Mouse (Mus musculus) hindbrain, embryonic 10.5 days (tissue): ENCODE results near the gene Gm21748. TPM values are rescaled to one million over a fixed set of nuclear protein-coding genes. Genes with fewer than 3 reads are reported as not detected.
"Not testable (repeated sequence)": the region's sequence is repeated elsewhere in the genome, so short reads cannot be mapped to it uniquely, and the experiment has no call there.

ENCODE experiments used
- DNase-seq: peaks from one replicate; pipeline ENCODE4 v3.0.0-alpha.2; 2017; ENCODE audit warnings: low spot score
- H3K27ac ChIP-seq: fragments of 300-500 bp; sonication (generic); 2 replicates; pipeline ENCODE4 v1.5.1; 2016; ENCODE audit warnings: mild to moderate bottlenecking, moderate library complexity
- H3K27me3 ChIP-seq: fragments of 300-500 bp; sonication (generic); 2 replicates; pipeline ENCODE4 v1.6.1; 2016; ENCODE audit warnings: mild to moderate bottlenecking; ENCODE audit not compliant: poor library complexity, insufficient read depth, severe bottlenecking
- H3K36me3 ChIP-seq: fragments of 300-500 bp; sonication (generic); 2 replicates; pipeline ENCODE4 v1.6.1; 2016; ENCODE audit warnings: mild to moderate bottlenecking, moderate library complexity
- H3K4me1 ChIP-seq: fragments of 300-500 bp; sonication (generic); replicated peaks from 2 replicates; pipeline ENCODE4 v1.6.1; 2016; ENCODE audit warnings: mild to moderate bottlenecking
- H3K4me3 ChIP-seq: fragments of 300-500 bp; sonication (generic); 2 replicates; pipeline ENCODE4 v1.5.1; 2016; ENCODE audit warnings: mild to moderate bottlenecking, moderate library complexity
- H3K9me3 ChIP-seq: fragments of 300-500 bp; sonication (generic); 2 replicates; pipeline ENCODE4 v1.6.1; 2016; ENCODE audit warnings: mild to moderate bottlenecking, moderate library complexity
- WGBS: fragments of 180-500 bp; shearing (Covaris S2); methylation state at CpG from one replicate; pipeline ENCODE4 v1.1.7; 2016; 5-methylcytosine and 5-hydroxymethylcytosine counted together
- polyA plus RNA-seq: library from polyadenylated mRNA; unstranded; fragments of >200 nt; fragmentation: Nextera tagmentation; extraction: Ambion mirVana; gene quantifications from 2 replicates; pipeline ENCODE4 v1.2.1, GENCODE M21; 2016

The Gm21748 gene
- polyA plus RNA-seq = not detected in 2 replicates

DNA sequence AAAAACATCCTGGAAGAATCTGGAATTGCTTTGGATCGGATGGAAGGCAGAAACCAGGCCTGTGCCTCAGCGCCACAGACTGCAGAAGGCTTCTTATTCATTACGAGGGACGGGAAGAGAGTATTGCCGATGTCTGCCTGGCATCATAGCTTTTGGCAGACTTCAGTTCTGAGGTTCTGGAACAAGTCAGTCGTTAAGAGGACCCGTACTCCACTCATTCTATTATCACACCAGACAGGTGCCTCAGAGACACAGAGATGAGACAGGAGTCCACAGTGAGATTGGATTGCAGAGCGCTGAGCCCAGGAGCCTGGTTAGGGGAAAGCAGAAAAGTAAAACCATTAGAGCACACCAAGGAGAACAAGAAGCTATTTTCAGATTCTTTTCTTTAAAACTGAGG lies at the start of gene Gm21748:
Gm21748 (minus strand) TSS at position 101 of the 400 bp plus-strand sequence.
- H3K4me3 ChIP-seq, H3K27ac ChIP-seq, H3K4me1 ChIP-seq, DNase-seq, H3K36me3 ChIP-seq, H3K9me3 ChIP-seq, H3K27me3 ChIP-seq: not testable (repeated sequence)
- WGBS = no CpG with 5 or more reads among the region's 8 CpGs

Other genes with a start within 250 kb of the Gm21748 start
- gene Gm21860, start 84.4 kb downstream of the Gm21748 start, polyA plus RNA-seq = not detected in 2 replicates
- gene Gm47283, start 54.4 kb downstream of the Gm21748 start, polyA plus RNA-seq = not detected in 2 replicates